Mouse (Mus musculus): ENCODE measurements around the gene Taf8. TPM values are rescaled to one million over a fixed set of nuclear protein-coding genes. Genes with fewer than 3 reads are reported as not detected.

The Taf8 gene
- total RNA-seq, 1 experiment, result 40.0 TPM

DNA sequence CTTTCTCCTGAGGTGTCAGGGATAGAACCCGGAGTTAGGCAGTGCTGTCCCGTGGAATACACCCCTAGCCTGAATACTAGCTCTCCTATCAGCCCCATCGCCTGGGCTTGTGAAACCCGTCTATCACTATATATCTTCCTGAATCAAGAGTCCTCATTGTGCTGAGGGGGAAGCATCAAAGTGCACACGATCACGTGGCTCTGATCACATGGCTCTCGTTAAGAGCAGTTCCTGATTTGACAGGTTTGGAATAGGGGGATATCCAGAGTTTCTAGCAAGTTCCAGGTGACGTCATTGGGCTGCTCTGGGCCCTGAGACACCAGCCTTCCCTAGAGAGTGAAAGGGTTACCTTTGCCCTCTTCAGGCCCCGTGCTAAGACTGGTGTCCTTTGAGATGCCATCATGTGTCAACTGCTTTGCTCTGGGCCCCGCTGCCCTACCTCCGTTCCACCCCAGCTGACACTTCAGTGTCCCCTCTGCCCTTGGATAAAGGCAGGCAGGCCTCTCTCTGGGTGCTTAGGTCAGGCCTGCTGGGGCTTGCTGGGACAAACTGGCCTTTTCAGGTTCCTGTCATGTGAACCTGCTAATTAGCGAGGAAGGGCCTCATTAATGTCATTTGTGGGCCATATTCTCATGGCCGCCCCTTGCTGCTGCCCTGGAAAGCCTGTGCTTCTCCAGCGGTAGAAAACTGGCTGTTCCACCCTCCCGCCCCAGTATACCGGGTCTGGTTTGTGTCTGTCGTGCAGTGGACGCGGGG, 60.6 kb downstream of the Taf8 start:
- in situ Hi-C loops (cut with MboI; ENCODE audit: low sequenced_read_pairs in 2 of 2, unreplicated experiment in 2 of 2), result no loop called here

DNA sequence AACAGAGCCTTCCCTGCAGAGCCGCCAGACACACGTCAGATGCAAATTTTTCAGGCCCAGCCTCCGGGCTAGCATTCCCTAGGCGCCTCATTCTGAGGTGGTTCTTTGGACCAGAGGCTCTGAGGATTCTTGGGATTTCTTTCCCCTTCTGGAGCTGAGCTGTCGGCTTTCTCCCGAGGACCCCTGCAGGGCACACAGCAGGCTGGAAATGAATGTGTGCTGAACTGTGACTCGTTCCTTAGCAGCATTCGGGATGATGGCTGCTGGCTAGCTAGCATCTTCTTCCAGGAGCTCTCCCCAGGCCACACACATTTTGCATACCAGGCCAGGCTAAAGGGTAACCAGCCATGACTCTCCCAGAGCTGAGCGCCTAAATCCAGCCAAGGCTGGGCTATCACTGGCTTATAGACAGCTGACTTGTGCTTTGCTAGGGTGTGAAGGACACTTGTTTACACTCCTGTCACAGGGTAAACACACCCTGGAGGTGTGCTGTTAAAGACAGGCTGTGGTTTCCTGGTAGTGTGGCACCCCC, 61.7 kb downstream of the Taf8 start:
- TF ChIP-seq ZC3H11A (IDR thresholded peaks at IDR 0.05; ENCODE audit: borderline replicate concordance, low read depth, low read length) (no peak), MAFK (IDR thresholded peaks at IDR 0.05; ENCODE audit: insufficient read depth, low read depth, low read length) (no peak), ZNF384 (IDR thresholded peaks at IDR 0.05; ENCODE audit: low read depth, low read length) (no peak), CHD2 (IDR thresholded peaks at IDR 0.05; ENCODE audit: low read depth, low read length) (no peak)
- Histone ChIP-seq H3K9me3 (ENCODE audit: control insufficient read depth, insufficient read depth, low read depth, low read length) (no peaks in the 10 kb centered on the region), H3K36me3 (ENCODE audit: control insufficient read depth, insufficient read depth, low read length, poor library complexity, severe bottlenecking) (no peaks in the 10 kb centered on the region), H3K4me3 (ENCODE audit: insufficient read depth in 1 of 2, low read depth in 1 of 2, low read length in 2 of 2, poor library complexity in 1 of 2, severe bottlenecking in 1 of 2) (no peak overlapping the region), H3K27ac (ENCODE audit: insufficient read depth, low read depth, low read length, poor library complexity, severe bottlenecking) (peak overlapping the region; percentile 64; the same call in 1 of the 2 replicates), H3K9ac (ENCODE audit: insufficient read depth, low read depth, low read length, poor library complexity, severe bottlenecking) (no peak overlapping the region; the same call in 1 of the 2 replicates), H3K4me1 (ENCODE audit: control insufficient read depth in 2 of 2, insufficient read depth in 2 of 2, low read length in 2 of 2, poor library complexity in 1 of 2) (peaks cover 0 to 29% of the 10 kb centered on the region in 2 experiments; a peak in 2 of 4 replicates)
- in situ Hi-C loops (cut with MboI; ENCODE audit: low sequenced_read_pairs in 2 of 2, unreplicated experiment in 2 of 2), result no loop called here
- peak; percentile 61 for DNase-seq (ENCODE audit: low read depth, low spot score)

More for the DNA sequence above, 60.6 kb downstream of the Taf8 start:
- Histone ChIP-seq H3K36me3 (ENCODE audit: control insufficient read depth, insufficient read depth, low read length, poor library complexity, severe bottlenecking) (no peaks in the 10 kb centered on the region), H3K9me3 (ENCODE audit: control insufficient read depth, insufficient read depth, low read depth, low read length) (no peaks in the 10 kb centered on the region), H3K4me1 (ENCODE audit: control insufficient read depth in 2 of 2, insufficient read depth in 2 of 2, low read length in 2 of 2, poor library complexity in 1 of 2) (peaks cover 0 to 35% of the 10 kb centered on the region in 2 experiments; a peak in 2 of 4 replicates), H3K4me3 (ENCODE audit: insufficient read depth in 1 of 2, low read depth in 1 of 2, low read length in 2 of 2, poor library complexity in 1 of 2, severe bottlenecking in 1 of 2) (no peak overlapping the region), H3K27ac (ENCODE audit: insufficient read depth, low read depth, low read length, poor library complexity, severe bottlenecking) (no peak overlapping the region), H3K9ac (ENCODE audit: insufficient read depth, low read depth, low read length, poor library complexity, severe bottlenecking) (no peak overlapping the region)
- no peak for DNase-seq (ENCODE audit: low read depth, low spot score)
- TF ChIP-seq ZC3H11A (IDR thresholded peaks at IDR 0.05; ENCODE audit: borderline replicate concordance, low read depth, low read length) (no peak), ZNF384 (IDR thresholded peaks at IDR 0.05; ENCODE audit: low read depth, low read length) (no peak), CHD2 (IDR thresholded peaks at IDR 0.05; ENCODE audit: low read depth, low read length) (no peak)

GRCm38 (mm10) chr17:47439396-47440028, 62.6 kb downstream of the Taf8 start:
- Histone ChIP-seq H3K4me3 (ENCODE audit: insufficient read depth in 1 of 2, low read depth in 1 of 2, low read length in 2 of 2, poor library complexity in 1 of 2, severe bottlenecking in 1 of 2) (no peak overlapping the region), H3K27ac (ENCODE audit: insufficient read depth, low read depth, low read length, poor library complexity, severe bottlenecking) (no peak overlapping the region; the same call in 1 of the 2 replicates), H3K9ac (ENCODE audit: insufficient read depth, low read depth, low read length, poor library complexity, severe bottlenecking) (no peak overlapping the region), H3K36me3 (ENCODE audit: control insufficient read depth, insufficient read depth, low read length, poor library complexity, severe bottlenecking) (no peaks in the 10 kb centered on the region), H3K4me1 (ENCODE audit: control insufficient read depth in 2 of 2, insufficient read depth in 2 of 2, low read length in 2 of 2, poor library complexity in 1 of 2) (peaks cover 0 to 29% of the 10 kb centered on the region in 2 experiments; a peak in 2 of 4 replicates), H3K9me3 (ENCODE audit: control insufficient read depth, insufficient read depth, low read depth, low read length) (no peaks in the 10 kb centered on the region)
- DNase-seq (ENCODE audit: low read depth, low spot score), result no peak
- TF ChIP-seq HCFC1 (IDR thresholded peaks at IDR 0.05; ENCODE audit: borderline replicate concordance, insufficient read depth, low read length), result no peak
- no peak for TF ChIP-seq MAFK (IDR thresholded peaks at IDR 0.05; ENCODE audit: insufficient read depth, low read depth, low read length)
- no peak for TF ChIP-seq CHD2 (IDR thresholded peaks at IDR 0.05; ENCODE audit: low read depth, low read length)
- no peak for TF ChIP-seq ZC3H11A (IDR thresholded peaks at IDR 0.05; ENCODE audit: borderline replicate concordance, low read depth, low read length)
- no peak for TF ChIP-seq ZNF384 (IDR thresholded peaks at IDR 0.05; ENCODE audit: low read depth, low read length)
- in situ Hi-C loops (cut with MboI; ENCODE audit: low sequenced_read_pairs in 2 of 2, unreplicated experiment in 2 of 2), result no loop called here

DNA sequence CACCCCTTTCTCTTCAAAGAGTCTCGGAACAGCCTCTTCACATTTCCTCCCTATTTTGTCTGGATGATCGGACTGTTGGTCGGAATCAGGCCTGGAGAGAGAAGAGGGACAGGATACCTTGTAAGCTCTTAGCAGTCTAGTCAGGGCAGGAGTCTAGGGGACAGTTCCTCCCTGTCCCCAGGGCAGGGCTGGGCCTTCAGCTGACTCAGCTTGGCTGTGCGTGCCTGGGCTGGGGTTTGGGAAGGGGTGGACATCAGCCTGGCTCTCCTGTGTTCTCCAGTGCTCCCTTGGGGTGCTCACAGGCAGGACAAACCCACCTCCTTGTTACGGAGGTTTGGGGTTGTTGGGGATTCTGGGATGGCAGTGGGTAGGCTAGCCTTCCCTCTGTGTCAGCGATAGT, 63.5 kb downstream of the Taf8 start:
- DNase-seq (ENCODE audit: low read depth, low spot score), result no peak
- TF ChIP-seq MAFK (IDR thresholded peaks at IDR 0.05; ENCODE audit: insufficient read depth, low read depth, low read length), result 0 out of 2 replicates have a peak, but pooled peaks have one; percentile 9
- no peak for TF ChIP-seq HCFC1 (IDR thresholded peaks at IDR 0.05; ENCODE audit: borderline replicate concordance, insufficient read depth, low read length)
- Histone ChIP-seq H3K27ac (ENCODE audit: insufficient read depth, low read depth, low read length, poor library complexity, severe bottlenecking) (no peak overlapping the region), H3K36me3 (ENCODE audit: control insufficient read depth, insufficient read depth, low read length, poor library complexity, severe bottlenecking) (no peaks in the 10 kb centered on the region), H3K9me3 (ENCODE audit: control insufficient read depth, insufficient read depth, low read depth, low read length) (no peaks in the 10 kb centered on the region), H3K9ac (ENCODE audit: insufficient read depth, low read depth, low read length, poor library complexity, severe bottlenecking) (no peak overlapping the region), H3K4me3 (ENCODE audit: insufficient read depth in 1 of 2, low read depth in 1 of 2, low read length in 2 of 2, poor library complexity in 1 of 2, severe bottlenecking in 1 of 2) (no peak overlapping the region), H3K4me1 (ENCODE audit: control insufficient read depth in 2 of 2, insufficient read depth in 2 of 2, low read length in 2 of 2, poor library complexity in 1 of 2) (peaks cover 0 to 29% of the 10 kb centered on the region in 2 experiments; a peak in 2 of 4 replicates)
- in situ Hi-C loops (cut with MboI; ENCODE audit: low sequenced_read_pairs in 2 of 2, unreplicated experiment in 2 of 2), result no loop called here

All from ES-E14 (cell line).